Mouse (Mus musculus) forebrain, embryonic 15.5 days (tissue): ENCODE measurements around the gene Mns1. TPM values are rescaled to one million over a fixed set of nuclear protein-coding genes. Genes with fewer than 3 reads are reported as not detected.

Experiments used
- ATAC-seq: fragments of 200-750 bp; cut with Nextera tagmentation; replicated peaks from 2 replicates; pipeline ENCODE4 v1.8.0; 2017; ENCODE audit warnings: mild to moderate bottlenecking, moderate TSS enrichment, moderate library complexity
- H3K27ac ChIP-seq: fragments of 300-500 bp; sonication (generic); replicated peaks from 2 replicates; pipeline ENCODE4 v1.5.1; 2015; ENCODE audit warnings: mild to moderate bottlenecking, inconsistent platforms
- H3K27me3 ChIP-seq: fragments of 300-500 bp; sonication (generic); 2 replicates; pipeline ENCODE4 v1.6.1; 2015; ENCODE audit warnings: inconsistent platforms
- H3K36me3 ChIP-seq: fragments of 300-500 bp; sonication (generic); 2 replicates; pipeline ENCODE4 v1.6.1; 2015; ENCODE audit warnings: mild to moderate bottlenecking, inconsistent platforms
- H3K4me1 ChIP-seq: fragments of 300-500 bp; sonication (generic); 2 replicates; pipeline ENCODE4 v1.6.1; 2015; ENCODE audit warnings: inconsistent platforms
- H3K4me2 ChIP-seq: fragments of 300-500 bp; sonication (generic); replicated peaks from 2 replicates; pipeline ENCODE4 v1.6.1; 2015; ENCODE audit warnings: mild to moderate bottlenecking, inconsistent platforms
- H3K4me3 ChIP-seq: fragments of 300-500 bp; sonication (generic); 2 replicates; pipeline ENCODE4 v1.5.1; 2015; ENCODE audit warnings: mild to moderate bottlenecking, inconsistent platforms
- H3K9ac ChIP-seq: fragments of 300-500 bp; sonication (generic); replicated peaks from 2 replicates; pipeline ENCODE4 v1.6.1; 2015; ENCODE audit warnings: mild to moderate bottlenecking, inconsistent platforms
- H3K9me3 ChIP-seq: fragments of 300-500 bp; sonication (generic); 2 replicates; pipeline ENCODE4 v1.6.1; 2016; ENCODE audit warnings: inconsistent platforms
- WGBS: fragments of 180-500 bp; shearing (Covaris S2); methylation state at CpG from one replicate; pipeline ENCODE4 v1.1.7; 2015; ENCODE audit warnings: mixed read lengths; 5-methylcytosine and 5-hydroxymethylcytosine counted together
- polyA plus RNA-seq: library from polyadenylated mRNA; unstranded; fragments of >200 nt; fragmentation: Nextera tagmentation; extraction: Ambion mirVana; gene quantifications from 2 replicates; pipeline ENCODE4 v1.2.1, GENCODE M21; 2015

Gene Mns1
- polyA plus RNA-seq, 1 experiment from 2014 or later, result 14.1 TPM

DNA sequence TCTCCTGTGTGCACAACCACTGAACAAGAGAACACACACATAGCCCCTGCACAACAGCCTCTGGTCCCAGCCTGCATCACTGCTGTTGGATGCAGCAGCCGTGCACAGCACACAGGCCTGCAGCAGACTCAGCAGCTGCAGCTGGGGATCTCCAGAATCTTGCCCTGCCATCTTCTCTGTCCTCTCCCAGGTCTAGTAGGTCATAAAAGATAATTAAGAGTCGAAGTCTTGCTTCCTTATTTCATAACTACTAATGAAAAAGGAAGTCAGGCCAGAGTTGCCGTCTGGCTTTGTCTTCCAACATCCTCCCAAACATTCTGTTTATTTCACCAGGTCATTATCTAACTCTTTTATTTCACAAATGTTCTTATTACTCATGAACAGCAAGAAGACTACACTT, 23.0 kb downstream of the Mns1 start:
- Histone ChIP-seq H3K36me3 (peaks cover 9% of the 10 kb centered on the region), H3K9ac (no peak overlapping the region), H3K4me1 (no peaks in the 10 kb centered on the region), H3K27me3 (no peaks in the 10 kb centered on the region), H3K9me3 (no peaks in the 10 kb centered on the region), H3K4me3 (no peak overlapping the region), H3K27ac (no peak overlapping the region), H3K4me2 (no peak overlapping the region)
- WGBS, result 88% methylated on average over 3 of the region's 3 CpGs
- ATAC-seq, result no peak

GRCm38 (mm10) chr9:72462427-72462826, 24.6 kb downstream of the Mns1 start:
- Histone ChIP-seq H3K27me3 (no peaks in the 10 kb centered on the region), H3K9ac (no peak overlapping the region), H3K27ac (no peak overlapping the region), H3K9me3 (no peaks in the 10 kb centered on the region), H3K4me3 (no peak overlapping the region), H3K36me3 (peaks cover 9% of the 10 kb centered on the region), H3K4me1 (no peaks in the 10 kb centered on the region), H3K4me2 (no peak overlapping the region)
- ATAC-seq, result no peak
- WGBS, result 91% methylated on average over 2 of the region's 2 CpGs

DNA sequence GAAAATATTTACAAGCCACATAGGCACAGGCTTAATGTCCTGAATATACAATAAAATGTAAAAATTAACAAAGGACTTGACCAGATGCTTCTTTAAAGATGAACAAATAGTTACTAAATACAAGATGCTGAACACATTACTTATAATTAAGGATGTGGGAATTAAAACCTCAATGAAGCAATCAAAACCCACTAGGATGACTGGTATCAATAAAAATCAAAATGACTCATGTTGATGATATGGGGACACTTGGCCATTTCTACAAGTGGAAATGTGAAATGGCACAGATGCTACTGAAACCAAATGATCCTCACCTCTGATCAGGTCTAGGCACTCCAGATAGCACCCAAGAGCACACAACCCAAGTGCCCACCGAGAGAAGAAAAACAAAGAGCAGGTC, 27.0 kb downstream of the Mns1 start:
- Histone ChIP-seq H3K4me1 (no peaks in the 10 kb centered on the region), H3K9ac (no peak overlapping the region), H3K27ac (no peak overlapping the region), H3K27me3 (no peaks in the 10 kb centered on the region), H3K36me3 (peaks cover 9% of the 10 kb centered on the region), H3K4me3 (no peak overlapping the region), H3K9me3 (no peaks in the 10 kb centered on the region), H3K4me2 (no peak overlapping the region)
- ATAC-seq, result no peak
- 82% methylated on average over 1 of the region's 1 CpGs for WGBS

DNA sequence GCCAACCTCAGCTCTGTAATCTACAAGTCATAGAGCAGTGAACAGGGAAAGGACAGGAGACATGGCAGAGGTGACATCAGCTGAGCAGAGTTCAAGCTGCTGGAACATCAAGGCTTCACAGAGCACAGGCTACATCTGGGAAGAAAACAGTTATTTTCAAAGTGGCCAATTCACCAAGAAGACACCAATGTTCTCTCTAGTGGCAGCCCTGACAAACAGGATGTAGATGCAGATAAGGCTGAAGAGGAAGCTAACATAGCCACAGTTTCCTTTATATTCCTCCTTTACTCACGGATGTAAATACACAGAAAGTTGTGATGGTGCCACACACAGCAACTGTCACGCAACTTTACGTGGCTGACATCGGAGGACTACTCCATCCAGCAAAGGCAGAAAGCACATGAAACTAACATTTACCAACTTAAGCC, 28.0 kb downstream of the Mns1 start:
- no peak overlapping the region for H3K4me3 ChIP-seq
- no peaks in the 10 kb centered on the region for H3K9me3 ChIP-seq
- no peak overlapping the region for H3K27ac ChIP-seq
- H3K9ac ChIP-seq, result no peak overlapping the region
- H3K36me3 ChIP-seq, result peaks cover 6% of the 10 kb centered on the region
- no peak overlapping the region for H3K4me2 ChIP-seq
- H3K4me1 ChIP-seq, result no peaks in the 10 kb centered on the region
- no peak for ATAC-seq
- no peaks in the 10 kb centered on the region for H3K27me3 ChIP-seq
- 95% methylated on average over 4 of the region's 4 CpGs for WGBS

- no peak overlapping the region for H3K4me2 ChIP-seq
- H3K4me1 ChIP-seq, result no peaks in the 10 kb centered on the region
- H3K27ac ChIP-seq, result no peak overlapping the region
- 0 out of 2 replicates have a peak, but pooled peaks cover 5% of the 10 kb centered on the region for H3K36me3 ChIP-seq
- no peaks in the 10 kb centered on the region for H3K27me3 ChIP-seq
- H3K9me3 ChIP-seq, result no peaks in the 10 kb centered on the region
- H3K9ac ChIP-seq, result no peak overlapping the region
- 64% methylated on average over 11 of the region's 11 CpGs for WGBS
- no peak overlapping the region for H3K4me3 ChIP-seq
- no peak for ATAC-seq
Measured at GRCm38 (mm10) chr9:72467551-72468407, 30.0 kb downstream of the Mns1 start.

GRCm38 (mm10) chr9:72468616-72469015, 30.8 kb downstream of the Mns1 start:
- no peak for ATAC-seq
- WGBS, result 96% methylated on average over 10 of the region's 10 CpGs

GRCm38 (mm10) chr9:72469851-72470250, 32.0 kb downstream of the Mns1 start:
- no peaks in the 10 kb centered on the region for H3K9me3 ChIP-seq
- H3K36me3 ChIP-seq, result 0 out of 2 replicates have a peak, but pooled peaks cover 10% of the 10 kb centered on the region
- ATAC-seq, result no peak
- H3K27ac ChIP-seq, result no peak overlapping the region
- H3K4me1 ChIP-seq, result no peaks in the 10 kb centered on the region
- 100% methylated on average over 1 of the region's 1 CpGs for WGBS
- H3K27me3 ChIP-seq, result no peaks in the 10 kb centered on the region
- no peak overlapping the region for H3K4me3 ChIP-seq
- no peak overlapping the region for H3K9ac ChIP-seq
- no peak overlapping the region for H3K4me2 ChIP-seq

More at GRCm38 (mm10) chr9:72468616-72469015, 30.8 kb downstream of the Mns1 start:
- H3K4me2 ChIP-seq, result no peak overlapping the region
- no peaks in the 10 kb centered on the region for H3K9me3 ChIP-seq
- no peaks in the 10 kb centered on the region for H3K4me1 ChIP-seq
- no peak overlapping the region for H3K27ac ChIP-seq
- H3K36me3 ChIP-seq, result 0 out of 2 replicates have a peak, but pooled peaks cover 9% of the 10 kb centered on the region
- H3K27me3 ChIP-seq, result no peaks in the 10 kb centered on the region
- H3K4me3 ChIP-seq, result no peak overlapping the region
- no peak overlapping the region for H3K9ac ChIP-seq

- no peaks in the 10 kb centered on the region for H3K9me3 ChIP-seq
- H3K9ac ChIP-seq, result no peak overlapping the region
- H3K4me2 ChIP-seq, result no peak overlapping the region
- no peaks in the 10 kb centered on the region for H3K4me1 ChIP-seq
- H3K27me3 ChIP-seq, result no peaks in the 10 kb centered on the region
- H3K4me3 ChIP-seq, result no peak overlapping the region
- no peak overlapping the region for H3K27ac ChIP-seq
- WGBS, result 78% methylated on average over 9 of the region's 9 CpGs
- no peak for ATAC-seq
- H3K36me3 ChIP-seq, result peaks cover 23% of the 10 kb centered on the region
Measured at GRCm38 (mm10) chr9:72475511-72475910, 37.7 kb downstream of the Mns1 start.

DNA sequence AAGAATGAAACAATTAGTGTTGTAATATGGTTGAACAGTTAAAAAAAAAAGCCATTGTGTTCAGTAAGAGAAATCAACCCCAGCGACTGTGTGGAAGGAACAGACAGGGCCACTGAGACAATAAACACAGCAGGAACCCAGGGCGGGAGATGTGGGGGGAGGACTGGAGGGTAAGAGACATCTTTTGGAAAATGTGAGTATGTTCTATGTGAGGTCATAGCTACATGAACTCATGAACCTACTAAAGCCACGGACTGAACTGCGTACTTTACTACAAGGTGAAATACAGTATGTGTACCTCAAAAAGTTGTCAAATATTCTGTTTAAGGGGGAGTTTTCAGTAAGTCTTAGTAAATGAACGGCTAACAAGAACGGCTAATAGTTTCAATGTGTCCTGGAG, 39.5 kb downstream of the Mns1 start:
- Histone ChIP-seq H3K4me2 (no peak overlapping the region), H3K4me1 (no peaks in the 10 kb centered on the region), H3K4me3 (no peak overlapping the region), H3K27ac (no peak overlapping the region), H3K9ac (no peak overlapping the region), H3K36me3 (peaks cover 24% of the 10 kb centered on the region), H3K9me3 (no peaks in the 10 kb centered on the region), H3K27me3 (no peaks in the 10 kb centered on the region)
- WGBS, result 78% methylated on average over 6 of the region's 6 CpGs
- no peak for ATAC-seq

GRCm38 (mm10) chr9:72479276-72479675, 41.5 kb downstream of the Mns1 start:
- H3K4me2 ChIP-seq, result no peak overlapping the region
- no peaks in the 10 kb centered on the region for H3K9me3 ChIP-seq
- no peaks in the 10 kb centered on the region for H3K4me1 ChIP-seq
- no peak overlapping the region for H3K27ac ChIP-seq
- H3K4me3 ChIP-seq, result no peak overlapping the region
- no peak overlapping the region for H3K9ac ChIP-seq
- ATAC-seq, result no peak
- WGBS, result 92% methylated on average over 1 of the region's 1 CpGs
- no peaks in the 10 kb centered on the region for H3K27me3 ChIP-seq
- H3K36me3 ChIP-seq, result peaks cover 21% of the 10 kb centered on the region

- Histone ChIP-seq H3K4me2 (no peak overlapping the region), H3K4me1 (peaks cover 14% of the 10 kb centered on the region), H3K27me3 (no peaks in the 10 kb centered on the region), H3K9ac (no peak overlapping the region), H3K9me3 (no peaks in the 10 kb centered on the region), H3K4me3 (no peak overlapping the region), H3K27ac (no peak overlapping the region), H3K36me3 (peaks cover 6% of the 10 kb centered on the region; the same call in 1 of the 2 replicates)
- no peak for ATAC-seq
Measured at GRCm38 (mm10) chr9:72488523-72488922, 50.7 kb downstream of the Mns1 start.

- Histone ChIP-seq H3K4me1 (peaks cover 14% of the 10 kb centered on the region), H3K27me3 (no peaks in the 10 kb centered on the region)
- ATAC-seq, result no peak
Measured at GRCm38 (mm10) chr9:72489131-72489530, 51.3 kb downstream of the Mns1 start.

More at GRCm38 (mm10) chr9:72489131-72489530, 51.3 kb downstream of the Mns1 start:
- Histone ChIP-seq H3K4me2 (no peak overlapping the region), H3K4me3 (no peak overlapping the region), H3K9me3 (no peaks in the 10 kb centered on the region), H3K9ac (no peak overlapping the region), H3K27ac (no peak overlapping the region), H3K36me3 (0 out of 2 replicates have a peak, but pooled peaks cover 2% of the 10 kb centered on the region)
- 91% methylated on average over 5 of the region's 5 CpGs for WGBS
